Mouse (Mus musculus) yolk sac, embryonic 10.5 days (tissue): ENCODE data around the gene Snrpf.

Experiments used
- DNase-seq: peaks from one replicate; pipeline ENCODE4 v3.0.0-alpha.2; 2017; ENCODE audit warnings: low spot score

Gene Snrpf

GRCm38 (mm10) chr10:93589281-93589848 lies at the start of gene Snrpf:
TSS of gene Snrpf (minus strand) at chr10:93589706.
- DNase-seq = peak; percentile 93

- DNase-seq = no peak
Measured at GRCm38 (mm10) chr10:93635941-93636340, 46.4 kb upstream of the Snrpf start.

GRCm38 (mm10) chr10:93633971-93634370 lies 44.5 kb upstream of the Snrpf start:
- no peak for DNase-seq

GRCm38 (mm10) chr10:93633563-93633962 lies 44.1 kb upstream of the Snrpf start:
- DNase-seq = no peak

GRCm38 (mm10) chr10:93632086-93632485 lies 42.6 kb upstream of the Snrpf start:
- no peak for DNase-seq

- no peak for DNase-seq
Measured at GRCm38 (mm10) chr10:93630310-93630709, 40.8 kb upstream of the Snrpf start.

- no peak for DNase-seq
Measured at GRCm38 (mm10) chr10:93624151-93624550, 34.6 kb upstream of the Snrpf start.

GRCm38 (mm10) chr10:93623725-93624124 lies 34.2 kb upstream of the Snrpf start:
- DNase-seq = peak; percentile 76

- no peak for DNase-seq
Measured at GRCm38 (mm10) chr10:93620438-93621179, 31.1 kb upstream of the Snrpf start.

GRCm38 (mm10) chr10:93614850-93615249 lies 25.3 kb upstream of the Snrpf start:
- DNase-seq = no peak

GRCm38 (mm10) chr10:93611419-93612007 lies 22.0 kb upstream of the Snrpf start:
- peak; percentile 9 for DNase-seq

- no peak for DNase-seq
Measured at GRCm38 (mm10) chr10:93610896-93611295, 21.4 kb upstream of the Snrpf start.

- no peak for DNase-seq
Measured at GRCm38 (mm10) chr10:93609236-93609635, 19.7 kb upstream of the Snrpf start.

GRCm38 (mm10) chr10:93608051-93608450 lies 18.5 kb upstream of the Snrpf start:
- DNase-seq = no peak

GRCm38 (mm10) chr10:93606326-93606725 lies 16.8 kb upstream of the Snrpf start:
- no peak for DNase-seq

GRCm38 (mm10) chr10:93603256-93603655 lies 13.8 kb upstream of the Snrpf start:
- DNase-seq = no peak

GRCm38 (mm10) chr10:93602309-93602708 lies 12.8 kb upstream of the Snrpf start:
- DNase-seq = no peak

- DNase-seq = no peak
Measured at GRCm38 (mm10) chr10:93596641-93597040, 7.1 kb upstream of the Snrpf start.

- DNase-seq = no peak
Measured at GRCm38 (mm10) chr10:93595831-93596230, 6.3 kb upstream of the Snrpf start.

GRCm38 (mm10) chr10:93594022-93594482 lies 4.5 kb upstream of the Snrpf start:
- DNase-seq = peak; percentile 73

- no peak for DNase-seq
Measured at GRCm38 (mm10) chr10:93592456-93592855, 3.0 kb upstream of the Snrpf start.

- DNase-seq = peak; percentile 11
Measured at GRCm38 (mm10) chr10:93588796-93589195, 710 bp downstream of the Snrpf start.

GRCm38 (mm10) chr10:93577271-93577886 lies 12.1 kb downstream of the Snrpf start:
- DNase-seq = peak; percentile 43
